Mouse (Mus musculus) cerebellum, adult 2 months (tissue): ENCODE measurements at regions not wholly inside any gene's neighbourhood (a gene's known extent, or its start where the extent isn't known, plus 50 kb on each side); places are given as distances from the start of the nearest gene placed in this dataset.

Experiments used
- CTCF ChIP-seq: fragments of 200-500 bp; IDR thresholded peaks from 2 replicates; pipeline ENCODE4 v1.5.1; 2011; ENCODE audit warnings: low read depth, mild to moderate bottlenecking, control low read depth, low read length, moderate library complexity, borderline replicate concordance; ENCODE audit not compliant: insufficient read depth
- POLR2A ChIP-seq: fragments of 200-500 bp; IDR thresholded peaks from 2 replicates; pipeline ENCODE4 v1.6.1; 2011; ENCODE audit warnings: low read length, control low read depth, borderline replicate concordance; ENCODE audit not compliant: insufficient read depth

- TF ChIP-seq CTCF (no peak), POLR2A (no peak)
These were observed 239.9 kb downstream of the Pax1 start for GRCm38 (mm10) chr2:147601639-147602038.
